Mouse (Mus musculus) forebrain, embryonic 11.5 days (tissue): ENCODE measurements around the gene Galnt2. TPM values are rescaled to one million over a fixed set of nuclear protein-coding genes. Genes with fewer than 3 reads are reported as not detected.

Source experiments
- ATAC-seq: fragments of 200-750 bp; cut with Nextera tagmentation; replicated peaks from 2 replicates; pipeline ENCODE4 v1.8.0; 2017; ENCODE audit warnings: moderate TSS enrichment; ENCODE audit not compliant: low FRiP score
- DNase-seq: peaks from one replicate; pipeline ENCODE4 v3.0.0-alpha.2; 2017; ENCODE audit warnings: low spot score
- H3K27ac ChIP-seq: fragments of 300-500 bp; sonication (generic); 2 replicates; pipeline ENCODE4 v1.5.1; 2014; ENCODE audit warnings: low read depth, low read length
- H3K27me3 ChIP-seq: fragments of 300-500 bp; sonication (generic); 2 replicates; pipeline ENCODE4 v1.6.1; 2014; ENCODE audit warnings: mild to moderate bottlenecking, low read length, mixed read lengths; ENCODE audit not compliant: control insufficient read depth, insufficient read depth
- H3K36me3 ChIP-seq: fragments of 300-500 bp; sonication (generic); 2 replicates; pipeline ENCODE4 v1.6.1; 2014; ENCODE audit warnings: mild to moderate bottlenecking, low read length, moderate library complexity, mixed read lengths; ENCODE audit not compliant: control insufficient read depth, insufficient read depth
- H3K4me1 ChIP-seq: fragments of 300-500 bp; sonication (generic); replicated peaks from 2 replicates; pipeline ENCODE4 v1.6.1; 2014; ENCODE audit warnings: low read length, mixed read lengths; ENCODE audit not compliant: control insufficient read depth, insufficient read depth
- H3K4me2 ChIP-seq: fragments of 300-500 bp; sonication (generic); 2 replicates; pipeline ENCODE4 v1.6.1; 2014; ENCODE audit warnings: low read depth, mild to moderate bottlenecking, low read length, moderate library complexity, mixed read lengths; ENCODE audit not compliant: severe bottlenecking
- H3K4me3 ChIP-seq: fragments of 300-500 bp; sonication (generic); 2 replicates; pipeline ENCODE4 v1.5.1; 2014; ENCODE audit warnings: low read depth, low read length
- H3K9ac ChIP-seq: fragments of 300-500 bp; sonication (generic); 2 replicates; pipeline ENCODE4 v1.6.1; 2014; ENCODE audit warnings: low read length
- H3K9me3 ChIP-seq: fragments of 300-500 bp; sonication (generic); 2 replicates; pipeline ENCODE4 v1.6.1; 2016; ENCODE audit warnings: low read length, mixed read lengths; ENCODE audit not compliant: control insufficient read depth
- WGBS: fragments of 180-500 bp; shearing (Covaris S2); extraction: QIAGEN DNeasy Blood & Tissue Kit; methylation state at CpG from one replicate; pipeline ENCODE4 v1.1.7; 2014; 5-methylcytosine and 5-hydroxymethylcytosine counted together
- polyA plus RNA-seq: library from polyadenylated mRNA; unstranded; fragments of >200 nt; fragmentation: Nextera tagmentation; extraction: Ambion mirVana; gene quantifications from 2 replicates; pipeline ENCODE4 v1.2.1, GENCODE M21; 2014

The Galnt2 gene
- polyA plus RNA-seq, 1 experiment from 2014 or later, result 83.7 TPM

- H3K36me3 ChIP-seq, result no peaks in the 10 kb centered on the region
- no peak for DNase-seq
- no peaks in the 10 kb centered on the region for H3K9me3 ChIP-seq
- H3K4me1 ChIP-seq, result no peaks in the 10 kb centered on the region
- 78% methylated on average over 17 of the region's 17 CpGs for WGBS
- ATAC-seq, result no peak
- H3K9ac ChIP-seq, result no peak overlapping the region
- H3K4me2 ChIP-seq, result no peak overlapping the region
- no peaks in the 10 kb centered on the region for H3K27me3 ChIP-seq
- no peak overlapping the region for H3K27ac ChIP-seq
- H3K4me3 ChIP-seq, result no peak overlapping the region
Measured at GRCm38 (mm10) chr8:124370422-124371183, 139.4 kb downstream of the Galnt2 start.

GRCm38 (mm10) chr8:124371410-124372123, 140.4 kb downstream of the Galnt2 start:
- no peak for ATAC-seq
- no peak overlapping the region for H3K9ac ChIP-seq
- WGBS, result 90% methylated on average over 23 of the region's 23 CpGs
- H3K9me3 ChIP-seq, result no peaks in the 10 kb centered on the region
- no peak overlapping the region for H3K4me2 ChIP-seq
- no peaks in the 10 kb centered on the region for H3K4me1 ChIP-seq
- no peaks in the 10 kb centered on the region for H3K27me3 ChIP-seq
- no peak overlapping the region for H3K4me3 ChIP-seq
- H3K27ac ChIP-seq, result no peak overlapping the region
- no peak for DNase-seq
- H3K36me3 ChIP-seq, result no peaks in the 10 kb centered on the region

- no peak overlapping the region for H3K4me2 ChIP-seq
- H3K36me3 ChIP-seq, result no peaks in the 10 kb centered on the region
- no peak for DNase-seq
- H3K9me3 ChIP-seq, result no peaks in the 10 kb centered on the region
- no peak for ATAC-seq
- no peaks in the 10 kb centered on the region for H3K27me3 ChIP-seq
- H3K4me3 ChIP-seq, result no peak overlapping the region
- H3K4me1 ChIP-seq, result no peaks in the 10 kb centered on the region
- 93% methylated on average over 5 of the region's 5 CpGs for WGBS
- H3K27ac ChIP-seq, result no peak overlapping the region
- no peak overlapping the region for H3K9ac ChIP-seq
Measured at GRCm38 (mm10) chr8:124373753-124374152, 142.6 kb downstream of the Galnt2 start.

DNA sequence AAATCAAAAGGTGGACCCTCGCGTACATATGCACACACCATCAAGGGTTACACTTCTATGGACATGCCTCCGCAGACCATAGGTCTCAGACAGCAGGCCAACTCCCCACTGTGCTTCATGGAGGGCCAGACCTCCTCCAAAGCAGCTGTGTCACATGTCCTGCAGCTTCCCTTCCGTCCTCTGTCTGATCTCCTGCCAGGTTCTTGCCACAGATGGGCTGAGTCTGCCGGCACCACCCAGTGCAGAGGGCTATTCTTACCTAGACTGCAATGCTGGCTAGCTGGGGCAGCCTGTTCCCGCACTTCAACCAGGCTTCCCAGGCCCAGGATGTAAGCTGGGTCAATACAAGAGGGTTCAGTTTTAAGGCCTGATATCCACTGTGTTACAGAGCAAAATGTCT, 144.0 kb downstream of the Galnt2 start:
- H3K4me1 ChIP-seq, result no peaks in the 10 kb centered on the region
- no peaks in the 10 kb centered on the region for H3K9me3 ChIP-seq
- H3K27ac ChIP-seq, result no peak overlapping the region
- 81% methylated on average over 6 of the region's 6 CpGs for WGBS
- no peak for DNase-seq
- H3K27me3 ChIP-seq, result no peaks in the 10 kb centered on the region
- no peak overlapping the region for H3K9ac ChIP-seq
- no peak for ATAC-seq
- no peak overlapping the region for H3K4me3 ChIP-seq
- H3K36me3 ChIP-seq, result no peaks in the 10 kb centered on the region
- no peak overlapping the region for H3K4me2 ChIP-seq

- DNase-seq, result no peak
- no peak overlapping the region for H3K4me2 ChIP-seq
- no peaks in the 10 kb centered on the region for H3K36me3 ChIP-seq
- no peaks in the 10 kb centered on the region for H3K9me3 ChIP-seq
- H3K27ac ChIP-seq, result no peak overlapping the region
- H3K4me3 ChIP-seq, result no peak overlapping the region
- H3K9ac ChIP-seq, result no peak overlapping the region
- 89% methylated on average over 9 of the region's 9 CpGs for WGBS
- no peaks in the 10 kb centered on the region for H3K27me3 ChIP-seq
- H3K4me1 ChIP-seq, result no peaks in the 10 kb centered on the region
- no peak for ATAC-seq
Measured at GRCm38 (mm10) chr8:124375727-124376126, 144.5 kb downstream of the Galnt2 start.

DNA sequence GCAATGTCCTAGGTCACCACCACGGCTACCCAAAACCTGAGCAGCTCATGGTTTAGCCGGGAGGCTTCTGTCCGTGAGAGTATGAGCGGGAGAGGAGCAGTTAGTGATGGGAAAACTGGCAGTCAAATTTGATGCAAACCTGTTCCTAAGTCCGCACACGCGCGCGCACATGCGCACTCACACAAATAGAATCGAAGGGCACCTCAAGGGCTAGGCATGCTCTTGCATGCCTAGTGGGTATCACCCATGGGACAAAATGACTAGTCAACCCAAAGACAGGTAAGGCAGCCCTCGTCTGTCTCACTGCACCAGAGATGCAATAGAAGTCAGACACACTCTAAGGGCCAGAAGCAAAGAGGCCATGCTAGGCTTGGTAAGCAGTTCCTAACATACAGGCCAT, 145.2 kb downstream of the Galnt2 start:
- Histone ChIP-seq H3K27me3 (no peaks in the 10 kb centered on the region), H3K36me3 (no peaks in the 10 kb centered on the region), H3K4me1 (no peaks in the 10 kb centered on the region), H3K4me3 (no peak overlapping the region), H3K27ac (no peak overlapping the region), H3K9me3 (no peaks in the 10 kb centered on the region), H3K4me2 (no peak overlapping the region), H3K9ac (no peak overlapping the region)
- DNase-seq (no peak), ATAC-seq (no peak)
- 94% methylated on average over 12 of the region's 12 CpGs for WGBS

GRCm38 (mm10) chr8:124379289-124379688, 148.1 kb downstream of the Galnt2 start:
- Histone ChIP-seq H3K27me3 (no peaks in the 10 kb centered on the region), H3K9ac (no peak overlapping the region), H3K4me3 (no peak overlapping the region), H3K9me3 (no peaks in the 10 kb centered on the region), H3K4me1 (no peaks in the 10 kb centered on the region), H3K36me3 (no peaks in the 10 kb centered on the region), H3K4me2 (no peak overlapping the region), H3K27ac (no peak overlapping the region)
- 80% methylated on average over 6 of the region's 6 CpGs for WGBS
- DNase-seq, result no peak
- ATAC-seq, result no peak

GRCm38 (mm10) chr8:124382235-124382634, 151.0 kb downstream of the Galnt2 start:
- H3K4me2 ChIP-seq, result no peak overlapping the region
- H3K9ac ChIP-seq, result no peak overlapping the region
- 54% methylated on average over 10 of the region's 10 CpGs for WGBS
- H3K27ac ChIP-seq, result no peak overlapping the region
- no peaks in the 10 kb centered on the region for H3K36me3 ChIP-seq
- H3K9me3 ChIP-seq, result no peaks in the 10 kb centered on the region
- no peaks in the 10 kb centered on the region for H3K4me1 ChIP-seq
- no peaks in the 10 kb centered on the region for H3K27me3 ChIP-seq
- no peak for ATAC-seq
- no peak overlapping the region for H3K4me3 ChIP-seq
- DNase-seq, result no peak

- H3K9me3 ChIP-seq, result no peaks in the 10 kb centered on the region
- no peak overlapping the region for H3K4me3 ChIP-seq
- H3K27me3 ChIP-seq, result no peaks in the 10 kb centered on the region
- no peaks in the 10 kb centered on the region for H3K4me1 ChIP-seq
- H3K4me2 ChIP-seq, result no peak overlapping the region
- H3K36me3 ChIP-seq, result no peaks in the 10 kb centered on the region
- H3K9ac ChIP-seq, result no peak overlapping the region
- WGBS, result 93% methylated on average over 19 of the region's 19 CpGs
- no peak overlapping the region for H3K27ac ChIP-seq
- no peak for ATAC-seq
- no peak for DNase-seq
Measured at GRCm38 (mm10) chr8:124384336-124384735, 153.1 kb downstream of the Galnt2 start.
